Mouse (Mus musculus) heart, postnatal 0 days (tissue): Measurements from ENCODE around the gene Flnb. TPM values are rescaled to one million over a fixed set of nuclear protein-coding genes. Genes with fewer than 3 reads are reported as not detected.

Experiments used
- ATAC-seq: fragments of 200-750 bp; cut with Nextera tagmentation; 2 replicates; pipeline ENCODE4 v1.8.0; 2017; ENCODE audit warnings: low read depth, moderate number of reproducible peaks, moderate library complexity; ENCODE audit not compliant: insufficient read depth
- DNase-seq: peaks from one replicate; pipeline ENCODE4 v3.0.0-alpha.2; 2016; ENCODE audit warnings: low spot score
- H3K27ac ChIP-seq: fragments of 300-500 bp; sonication (generic); 2 replicates; pipeline ENCODE4 v1.5.1; 2014; ENCODE audit warnings: low read depth, mild to moderate bottlenecking
- H3K27me3 ChIP-seq: fragments of 300-500 bp; sonication (generic); 2 replicates; pipeline ENCODE4 v1.6.1; 2014; ENCODE audit warnings: low read length, mixed read lengths; ENCODE audit not compliant: control insufficient read depth, insufficient read depth
- H3K36me3 ChIP-seq: fragments of 300-500 bp; sonication (generic); replicated peaks from 2 replicates; pipeline ENCODE4 v1.6.1; 2014; ENCODE audit warnings: low read length, mixed read lengths; ENCODE audit not compliant: control insufficient read depth, insufficient read depth
- H3K4me1 ChIP-seq: fragments of 300-500 bp; sonication (generic); 2 replicates; pipeline ENCODE4 v1.6.1; 2014; ENCODE audit warnings: antibody characterized with exemption; ENCODE audit not compliant: control insufficient read depth, insufficient read depth
- H3K4me2 ChIP-seq: fragments of 300-500 bp; sonication (generic); 2 replicates; pipeline ENCODE4 v1.6.1; 2014; ENCODE audit warnings: low read depth, mild to moderate bottlenecking, low read length, moderate library complexity
- H3K4me3 ChIP-seq: fragments of 300-500 bp; sonication (generic); 2 replicates; pipeline ENCODE4 v1.5.1; 2014; ENCODE audit warnings: low read depth, low read length
- H3K9ac ChIP-seq: fragments of 300-500 bp; sonication (generic); replicated peaks from 2 replicates; pipeline ENCODE4 v1.6.1; 2014; ENCODE audit warnings: low read depth, low read length, mixed read lengths
- H3K9me3 ChIP-seq: fragments of 300-500 bp; sonication (generic); replicated peaks from 2 replicates; pipeline ENCODE4 v1.6.1; 2016; ENCODE audit warnings: low read length; ENCODE audit not compliant: control insufficient read depth
- CTCF ChIP-seq: IDR thresholded peaks from 2 replicates; pipeline ENCODE4 v1.5.1; 2016; ENCODE audit warnings: antibody characterized with exemption, control low read depth, low read depth
- EP300 ChIP-seq: IDR thresholded peaks from 2 replicates; pipeline ENCODE4 v1.6.1; 2016; ENCODE audit warnings: antibody characterized with exemption, low read depth
- WGBS: fragments of 180-500 bp; shearing (Covaris S2); extraction: QIAGEN DNeasy Blood & Tissue Kit; methylation state at CpG from one replicate; pipeline ENCODE4 v1.1.7; 2014; 5-methylcytosine and 5-hydroxymethylcytosine counted together
- polyA plus RNA-seq: library from polyadenylated mRNA; unstranded; fragments of >200 nt; fragmentation: Nextera tagmentation; extraction: Ambion mirVana; gene quantifications from 2 replicates; pipeline ENCODE4 v1.2.1, GENCODE M21; 2015
- total RNA-seq: library from RNA; depleted of rRNA; stranded (reverse); fragments of >200 nt; gene quantifications from 2 replicates; pipeline ENCODE4 v1.2.3, GENCODE M21; 2014; ENCODE audit warnings: low replicate concordance

Gene Flnb
- total and polyA plus RNA-seq, 2 experiments from 2014 or later = 4.0 to 40.7 TPM

GRCm38 (mm10) chr14:7929029-7929428 lies 111.3 kb downstream of the Flnb start:
- DNase-seq = no peak
- Histone ChIP-seq H3K27me3 (no peaks in the 10 kb centered on the region), H3K27ac (no peak overlapping the region), H3K9ac (no peak overlapping the region), H3K9me3 (no peaks in the 10 kb centered on the region), H3K4me2 (no peak overlapping the region), H3K4me1 (no peaks in the 10 kb centered on the region), H3K36me3 (peaks cover 47% of the 10 kb centered on the region), H3K4me3 (no peak overlapping the region)
- WGBS = 79% methylated on average over 7 of the region's 7 CpGs
- ATAC-seq = no peak
- no peak for TF ChIP-seq EP300
- TF ChIP-seq CTCF = no peak

- DNase-seq (no peak), ATAC-seq (no peak)
- no peak for TF ChIP-seq CTCF
- TF ChIP-seq EP300 = no peak
- Histone ChIP-seq H3K9me3 (no peaks in the 10 kb centered on the region), H3K36me3 (peaks cover 47% of the 10 kb centered on the region), H3K4me2 (no peak overlapping the region), H3K27ac (no peak overlapping the region), H3K27me3 (no peaks in the 10 kb centered on the region), H3K4me3 (no peak overlapping the region), H3K4me1 (no peaks in the 10 kb centered on the region), H3K9ac (no peak overlapping the region)
- 86% methylated on average over 4 of the region's 4 CpGs for WGBS
Measured at GRCm38 (mm10) chr14:7932151-7932550, 114.4 kb downstream of the Flnb start.

GRCm38 (mm10) chr14:7934166-7934565 lies 116.4 kb downstream of the Flnb start:
- Histone ChIP-seq H3K4me2 (no peak overlapping the region), H3K4me1 (no peaks in the 10 kb centered on the region), H3K36me3 (peaks cover 43% of the 10 kb centered on the region), H3K27me3 (no peaks in the 10 kb centered on the region), H3K9ac (no peak overlapping the region), H3K27ac (no peak overlapping the region), H3K4me3 (no peak overlapping the region), H3K9me3 (no peaks in the 10 kb centered on the region)
- DNase-seq = no peak
- ATAC-seq = no peak
- TF ChIP-seq EP300 = no peak
- no peak for TF ChIP-seq CTCF
- 88% methylated on average over 7 of the region's 7 CpGs for WGBS

- Histone ChIP-seq H3K4me1 (0 out of 2 replicates have a peak, but pooled peaks cover 6% of the 10 kb centered on the region), H3K4me2 (peak overlapping the region; percentile 11; the same call in 1 of the 2 replicates), H3K27ac (no peak overlapping the region), H3K9ac (no peak overlapping the region), H3K27me3 (no peaks in the 10 kb centered on the region), H3K4me3 (no peak overlapping the region), H3K9me3 (no peaks in the 10 kb centered on the region), H3K36me3 (0 out of 2 replicates have a peak, but pooled peaks cover 36% of the 10 kb centered on the region)
- ATAC-seq (0 out of 2 replicates have a peak, but pooled peaks have one; percentile 17), DNase-seq (peak; percentile 30)
- 32% methylated on average over 17 of the region's 17 CpGs for WGBS
- TF ChIP-seq EP300 (no peak), CTCF (peak; percentile 50)
Measured at GRCm38 (mm10) chr14:7937052-7937630, 119.4 kb downstream of the Flnb start.

GRCm38 (mm10) chr14:7938809-7939784 lies 121.3 kb downstream of the Flnb start:
- Histone ChIP-seq H3K9me3 (no peaks in the 10 kb centered on the region), H3K9ac (no peak overlapping the region), H3K27ac (no peak overlapping the region), H3K4me3 (no peak overlapping the region), H3K4me2 (no peak overlapping the region), H3K27me3 (no peaks in the 10 kb centered on the region), H3K36me3 (0 out of 2 replicates have a peak, but pooled peaks cover 28% of the 10 kb centered on the region), H3K4me1 (peaks cover 16% of the 10 kb centered on the region)
- DNase-seq (no peak), ATAC-seq (no peak)
- TF ChIP-seq CTCF = no peak
- TF ChIP-seq EP300 = no peak
- 83% methylated on average over 19 of the region's 19 CpGs for WGBS
